Mouse (Mus musculus): ENCODE measurements around the gene Gstp3.

The Gstp3 gene

DNA sequence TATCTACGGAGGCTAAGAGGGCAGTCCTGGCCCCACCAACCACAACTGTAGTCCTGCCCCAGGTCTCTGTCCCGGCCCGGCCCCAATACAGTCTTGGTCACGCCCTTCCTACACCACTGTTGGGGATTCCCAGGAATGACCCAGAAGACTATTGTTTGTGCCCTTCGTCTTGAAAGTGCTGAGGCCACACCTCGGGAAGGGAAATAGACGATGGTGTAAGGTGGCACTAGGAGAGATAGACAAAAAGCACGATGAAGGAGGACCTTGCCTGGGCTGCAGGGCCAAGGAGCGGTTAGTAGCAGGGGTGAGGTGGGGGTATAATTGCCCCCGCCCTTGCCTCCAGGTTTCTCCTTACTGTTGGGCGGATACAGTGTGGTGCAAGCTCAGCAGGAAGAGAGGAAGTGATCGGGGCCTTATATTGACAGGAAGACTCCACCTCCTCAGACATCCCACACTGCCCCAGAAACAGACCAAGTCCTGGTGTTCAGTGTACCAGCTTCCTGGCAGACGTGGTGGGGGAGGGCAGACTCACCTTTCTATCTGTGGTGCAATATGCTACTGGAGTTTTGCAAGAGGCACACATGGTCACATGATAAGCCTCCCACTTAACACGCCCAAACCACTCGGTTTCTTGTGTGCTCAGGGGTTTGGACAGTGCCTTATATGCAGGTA is at the start of gene Gstp3:
TSS of gene Gstp3 (minus strand) at position 501 of the 672 bp plus-strand sequence.
- no peak for DNase-seq

DNA sequence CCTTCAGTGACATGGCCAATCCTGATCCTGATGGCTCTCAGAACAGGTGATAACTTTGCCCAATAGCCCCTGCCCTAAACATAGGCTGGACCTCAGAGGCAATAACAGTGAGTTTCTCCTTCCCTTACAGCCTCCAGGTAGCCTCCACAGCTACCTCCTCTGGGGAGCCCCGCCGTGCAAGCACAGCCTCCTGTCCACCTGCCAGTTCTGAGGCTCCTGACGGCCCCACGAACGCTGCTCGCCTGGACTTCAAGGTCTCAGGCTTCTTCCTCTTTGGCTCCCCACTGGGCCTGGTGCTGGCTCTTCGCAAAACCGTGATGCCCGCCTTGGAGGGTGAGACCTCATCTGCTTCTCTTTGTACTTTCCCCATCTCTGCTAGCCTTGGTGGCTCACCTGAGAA is 49.2 kb upstream of the Gstp3 start:
- no peak for DNase-seq

DNA sequence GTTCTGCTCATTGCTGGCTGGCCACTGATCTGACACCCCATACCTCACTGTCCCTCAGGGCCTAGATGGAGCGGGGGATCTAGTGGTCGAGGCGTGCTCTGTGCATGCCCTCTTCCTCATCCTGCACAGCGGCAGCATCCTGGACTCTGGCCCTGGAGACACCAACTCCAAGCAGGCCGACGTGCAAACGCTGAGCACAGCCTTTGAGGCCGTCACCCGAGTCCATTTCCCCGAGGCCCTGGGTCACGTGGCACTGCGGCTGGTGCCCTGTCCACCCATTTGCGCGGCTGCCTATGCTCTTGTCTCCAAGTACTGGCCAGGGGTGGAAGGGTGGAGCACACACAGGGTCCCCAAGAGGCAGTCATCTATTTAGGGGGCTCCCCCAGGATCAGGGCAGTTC is 47.3 kb upstream of the Gstp3 start:
- no peak for DNase-seq

DNA sequence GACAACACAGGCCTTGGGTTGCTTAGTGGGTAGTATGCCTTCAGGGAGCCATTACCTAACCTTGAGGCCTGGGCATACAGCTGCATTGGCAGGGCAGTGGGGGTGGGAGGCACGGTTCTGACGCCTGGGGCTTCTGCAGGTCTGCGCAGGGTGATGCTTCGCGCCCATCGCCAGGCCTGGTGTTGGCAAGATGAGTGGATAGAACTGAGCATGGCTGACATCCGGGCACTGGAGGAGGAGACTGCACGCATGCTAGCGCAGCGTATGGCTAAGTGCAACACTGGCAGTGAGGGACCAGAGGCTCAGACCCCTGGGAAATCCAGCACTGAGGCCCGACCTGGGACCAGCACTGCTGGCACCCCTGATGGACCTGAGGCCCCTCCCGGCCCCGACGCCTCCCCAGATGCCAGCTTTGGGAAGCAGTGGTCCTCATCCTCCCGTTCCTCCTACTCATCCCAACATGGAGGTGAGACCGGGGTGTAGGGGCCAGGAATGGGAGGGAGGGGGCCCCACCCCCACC is 45.4 kb upstream of the Gstp3 start:
- DNase-seq: peak in 1 of 2 experiments; percentile 18

DNA sequence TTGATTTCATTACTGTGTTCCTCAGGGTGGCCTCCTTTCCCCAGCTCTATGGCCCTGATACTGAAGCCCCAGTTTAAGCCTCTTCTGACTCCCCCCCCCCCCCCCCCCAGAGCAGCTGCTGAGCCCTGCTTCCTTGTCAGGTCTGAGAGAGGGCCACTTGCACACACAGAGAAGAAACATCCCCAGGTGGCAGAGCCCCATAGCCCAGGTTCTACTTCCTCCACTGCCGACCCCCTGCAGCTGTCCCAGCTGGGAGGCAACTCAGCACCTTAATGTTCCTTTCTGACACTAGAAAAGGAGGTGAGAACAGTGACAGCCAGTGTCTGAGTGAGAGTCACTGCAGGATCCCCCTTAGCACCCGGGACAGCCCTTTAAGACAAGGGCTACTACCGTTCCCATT is 44.4 kb upstream of the Gstp3 start:
- no peak for DNase-seq

DNA sequence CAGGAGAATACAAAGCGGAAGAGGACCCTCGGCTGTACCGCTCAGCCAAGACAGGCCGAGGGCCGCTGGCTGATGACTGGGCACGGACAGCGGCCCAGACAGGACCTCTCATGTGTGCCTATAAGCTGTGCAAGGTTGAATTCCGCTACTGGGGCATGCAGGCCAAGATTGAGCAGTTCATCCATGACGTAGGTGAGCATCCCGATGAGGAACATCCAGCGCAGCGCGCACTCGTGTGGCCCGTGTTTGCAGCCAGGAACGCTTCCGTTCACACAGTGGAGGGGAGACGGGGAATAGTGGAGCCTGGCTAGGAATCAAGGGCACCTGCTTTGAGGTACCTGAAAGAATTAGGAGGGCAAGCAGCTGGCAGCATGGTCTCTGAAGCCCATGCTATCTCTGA is 43.9 kb upstream of the Gstp3 start:
- DNase-seq: peak in 1 of 2 experiments; percentile 55

DNA sequence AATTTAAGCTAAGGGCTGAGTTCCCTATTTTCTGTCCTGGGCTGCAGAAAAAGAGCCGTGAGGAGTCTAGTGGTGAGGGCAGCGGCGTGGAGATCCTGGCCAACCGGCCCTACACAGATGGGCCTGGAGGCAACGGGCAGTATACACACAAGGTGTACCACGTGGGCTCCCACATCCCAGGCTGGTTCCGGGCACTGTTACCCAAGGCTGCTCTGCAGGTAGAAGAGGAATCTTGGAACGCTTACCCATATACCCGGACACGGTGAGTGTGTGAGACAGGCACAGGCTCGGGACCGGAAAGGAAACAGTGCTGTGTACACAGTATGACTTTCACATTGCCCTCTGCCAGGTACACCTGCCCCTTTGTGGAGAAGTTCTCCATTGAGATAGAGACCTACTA is 43.3 kb upstream of the Gstp3 start:
- peak; percentile 72 to 74 for DNase-seq

DNA sequence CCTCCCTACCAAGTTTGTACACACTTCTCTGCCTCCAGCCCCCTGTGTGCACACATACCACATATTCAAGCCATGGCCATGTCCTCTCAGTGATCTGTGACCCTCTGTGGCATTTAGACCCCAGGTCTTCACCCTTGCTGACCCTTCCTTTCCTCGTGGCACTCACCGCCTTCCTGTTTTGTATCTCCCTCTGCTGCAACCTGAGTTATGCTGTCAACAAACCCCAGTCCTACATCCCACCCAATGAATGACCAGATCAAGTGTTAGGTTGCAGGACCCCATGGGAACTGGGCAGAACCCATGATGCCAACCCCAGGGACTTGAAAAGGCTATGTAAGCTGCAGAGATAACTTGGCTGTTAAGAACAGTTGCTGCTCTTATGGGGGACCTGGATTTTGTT is 42.7 kb upstream of the Gstp3 start:
- peak in 1 of 2 experiments; percentile 9 for DNase-seq

DNA sequence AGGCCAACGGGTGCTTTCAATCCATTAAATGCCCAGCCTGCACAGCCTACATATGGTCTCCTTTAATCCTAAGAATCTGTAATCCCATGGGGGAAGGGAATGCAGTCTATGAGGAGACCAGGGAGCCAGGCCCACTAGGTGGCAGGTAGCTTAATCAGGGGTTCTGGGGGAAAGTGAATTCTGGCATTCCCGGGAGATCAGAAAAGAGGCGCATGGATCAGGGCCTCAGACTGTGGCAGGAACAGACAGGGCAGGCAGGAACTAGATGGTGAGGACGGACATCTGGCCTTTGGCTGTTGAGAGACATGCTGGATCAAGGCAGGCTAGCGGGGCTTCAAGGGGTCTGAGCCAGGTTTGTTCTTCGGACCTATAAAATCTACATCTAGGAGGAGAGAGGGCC is 42.1 kb upstream of the Gstp3 start:
- DNase-seq: peak; percentile 44 to 56

DNA sequence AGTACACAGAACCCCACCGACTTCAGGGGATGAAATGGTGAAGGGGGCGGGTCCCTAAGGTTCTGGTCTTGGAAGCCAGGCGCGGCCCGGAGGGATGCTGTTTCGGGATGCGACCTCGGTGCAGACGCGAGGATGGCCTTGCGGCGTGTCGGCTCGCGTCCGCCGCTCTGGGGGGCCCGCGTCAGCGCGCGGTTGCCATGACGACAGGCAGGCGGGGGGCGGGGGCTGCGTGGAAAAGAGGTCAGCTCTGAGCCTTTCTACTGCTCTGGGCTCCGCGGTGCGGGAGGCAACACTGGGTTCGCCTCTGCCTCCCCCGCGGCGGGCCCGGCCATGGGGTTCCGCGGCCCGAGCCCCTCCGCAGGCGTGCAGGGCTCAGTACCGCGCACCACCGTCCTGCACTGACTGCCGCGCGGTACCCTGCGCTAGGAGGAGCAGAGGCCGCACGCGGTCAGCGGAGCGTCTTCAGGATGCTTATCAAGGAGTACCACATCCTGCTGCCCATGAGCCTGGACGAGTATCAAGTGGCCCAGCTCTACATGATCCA is 41.4 kb upstream of the Gstp3 start:
- DNase-seq: peak; percentile 78 to 88

DNA sequence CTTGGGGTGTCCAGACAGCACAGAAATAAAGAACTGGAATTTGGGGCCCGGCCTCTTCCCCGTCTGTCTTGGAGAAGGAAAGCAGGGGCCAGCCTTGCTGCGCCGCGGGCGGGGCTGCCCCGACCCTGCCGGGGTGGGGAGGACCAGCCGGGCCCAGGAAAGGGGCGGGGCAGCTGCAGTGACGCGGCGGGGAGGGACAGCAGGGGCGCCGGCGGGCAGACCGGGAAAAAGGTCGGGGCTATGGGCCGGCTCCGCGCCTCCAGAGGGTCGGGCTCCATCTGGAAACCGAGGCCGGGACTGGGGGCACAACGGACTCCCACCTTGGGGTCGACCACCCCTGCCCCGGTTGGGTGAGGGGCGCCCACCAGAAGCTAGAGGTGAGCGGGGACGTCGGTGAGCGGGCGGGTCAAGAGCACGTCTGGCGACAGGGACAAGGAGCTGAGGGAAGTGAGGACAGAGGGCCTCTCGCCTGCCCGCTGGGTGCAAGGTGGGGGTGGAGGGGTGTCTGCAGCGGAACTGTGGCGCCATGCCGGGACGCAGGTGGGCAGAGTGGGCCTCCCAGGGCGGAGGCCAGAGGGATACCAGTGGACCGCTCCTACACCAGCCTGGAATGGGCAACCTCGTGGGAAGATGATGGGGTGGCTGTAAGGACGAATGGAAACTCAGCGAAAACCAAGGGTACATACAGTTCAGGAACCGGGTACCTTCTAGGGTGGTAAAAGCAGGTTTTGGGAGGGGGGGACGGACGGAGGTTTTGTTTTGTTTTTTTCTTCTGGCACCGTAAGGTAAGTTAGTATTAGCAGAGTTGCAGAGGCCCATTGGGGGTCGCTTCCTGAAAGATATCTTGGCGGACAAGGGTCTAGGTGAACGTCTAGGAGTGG is 40.7 kb upstream of the Gstp3 start, which contains the start of gene Pitpnm1:
TSS of gene Pitpnm1 (plus strand) at position 162 of the 881 bp plus-strand sequence.
- peak; percentile 75 to 80 for DNase-seq

DNA sequence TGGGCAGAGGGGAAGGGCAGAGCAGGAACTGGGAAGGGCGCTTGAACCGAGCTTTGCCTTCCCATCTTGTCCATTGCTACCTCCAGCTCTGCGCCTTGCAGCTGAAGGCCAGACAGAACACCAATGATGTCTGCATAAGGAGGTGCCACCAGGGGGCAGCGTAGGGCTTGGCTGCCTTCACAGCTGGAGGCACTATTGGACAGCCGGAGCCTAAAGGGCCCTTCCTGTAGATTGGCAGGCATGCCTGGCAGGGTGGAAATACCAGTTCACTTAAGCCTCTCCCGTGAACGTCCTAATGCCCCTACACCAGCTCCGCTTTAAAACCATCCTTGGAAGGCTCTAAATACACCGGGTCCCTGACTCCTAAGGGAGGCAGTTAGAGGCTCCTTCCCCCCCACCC is 39.7 kb upstream of the Gstp3 start:
- peak; percentile 92 to 95 for DNase-seq

DNA sequence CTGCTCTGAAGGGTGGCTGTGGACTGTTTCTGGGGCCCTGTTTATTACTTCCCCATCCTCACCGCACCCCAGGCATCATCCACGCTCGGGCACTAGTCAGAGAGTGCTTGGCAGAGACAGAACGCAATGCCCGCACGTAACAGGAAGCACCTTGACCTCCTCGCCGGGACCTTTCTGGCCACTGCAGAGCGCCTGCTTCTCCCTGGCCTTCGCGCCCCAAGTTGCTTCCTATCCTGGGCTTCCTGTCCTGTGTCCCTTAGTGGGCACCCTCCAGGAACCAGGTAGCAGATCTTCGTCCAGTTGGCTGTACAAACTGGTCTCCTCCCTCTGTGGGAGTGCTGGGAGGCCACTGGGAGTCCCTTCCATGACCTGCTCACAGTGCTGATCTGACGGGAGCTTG is 39.1 kb upstream of the Gstp3 start:
- DNase-seq: peak in 1 of 2 experiments; percentile 42

DNA sequence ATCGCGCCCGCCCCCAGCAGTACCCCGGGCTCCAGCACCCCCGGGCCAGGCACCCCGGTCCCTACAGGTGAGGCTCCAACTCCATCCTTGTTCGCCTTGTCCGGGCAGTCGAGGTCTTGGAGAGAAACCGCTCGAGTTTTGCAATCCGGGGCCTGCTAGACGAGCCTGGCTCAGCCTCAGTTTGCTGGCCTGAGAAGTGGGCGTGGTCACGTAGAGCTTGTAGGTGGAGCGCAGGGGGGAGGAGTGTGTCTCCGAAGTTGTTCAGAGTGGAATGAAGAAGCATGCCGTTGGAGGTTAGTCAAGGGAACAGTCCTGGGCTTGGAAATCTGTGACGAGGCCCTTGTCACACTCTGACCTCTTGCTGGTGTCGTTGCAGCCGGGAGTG is 38.1 kb upstream of the Gstp3 start:
- DNase-seq: peak in 1 of 2 experiments; percentile 79

DNA sequence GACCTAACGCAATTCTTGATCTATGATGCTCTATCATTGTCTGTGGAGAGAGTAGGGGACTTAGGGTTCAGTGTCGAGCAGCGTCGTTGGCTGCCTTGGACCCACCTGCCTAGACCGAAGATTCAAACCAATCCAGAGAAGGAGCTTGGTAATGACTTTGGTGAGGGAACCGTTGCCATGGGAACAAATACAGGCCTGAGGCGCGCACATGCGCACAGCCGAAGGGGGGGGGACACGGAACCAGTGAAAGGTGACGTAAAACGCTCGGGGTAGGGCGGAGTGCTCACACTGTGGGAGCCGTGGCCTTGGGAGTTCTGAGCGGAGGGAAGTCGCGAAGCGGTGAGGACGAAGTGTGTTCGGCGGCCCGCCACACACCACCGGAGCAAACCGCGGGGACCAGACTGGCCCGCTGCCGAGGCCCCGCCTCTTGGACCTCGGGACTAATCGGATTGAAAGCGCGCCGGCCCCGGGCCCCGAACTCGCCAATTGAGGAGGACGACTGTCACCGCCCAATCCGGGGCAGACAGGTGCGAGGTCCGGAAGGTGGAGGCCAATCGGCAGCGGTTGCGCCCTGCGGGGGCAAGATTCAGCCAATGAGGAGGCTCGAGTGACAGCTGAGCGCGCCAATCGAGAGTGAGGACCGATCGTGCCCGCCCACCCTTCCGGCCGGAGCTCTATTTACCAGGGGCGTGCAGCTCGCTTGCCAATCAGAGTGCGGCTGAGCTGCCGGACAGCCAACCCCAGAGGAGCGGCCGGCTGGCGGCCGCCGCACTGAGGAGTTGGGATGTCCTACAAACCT is 37.5 kb upstream of the Gstp3 start, which contains the start of gene Cdk2ap2:
TSS of gene Cdk2ap2 (plus strand) at position 541 of the 799 bp plus-strand sequence.
- peak; percentile 99 to 100 for DNase-seq

DNA sequence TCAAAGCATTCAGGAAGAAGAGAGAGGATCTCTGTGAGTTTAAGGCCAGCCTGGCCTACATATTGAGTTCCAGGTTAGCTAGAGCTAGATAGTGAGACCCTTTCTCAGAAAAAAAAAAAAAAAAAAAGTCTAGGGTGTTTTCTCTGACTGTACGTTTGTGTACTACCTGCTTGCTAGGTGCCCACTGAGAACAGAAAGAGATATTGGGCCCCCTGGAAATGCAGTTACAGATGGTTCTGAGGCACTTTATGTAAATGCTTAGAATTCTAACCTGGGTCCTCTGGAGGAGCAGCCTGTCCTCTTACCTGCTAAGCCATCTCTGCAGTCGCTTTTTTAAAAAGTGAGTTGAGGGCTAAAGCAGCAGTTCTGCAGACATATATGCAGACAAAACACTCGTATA is 36.4 kb upstream of the Gstp3 start:
- no peak for DNase-seq

DNA sequence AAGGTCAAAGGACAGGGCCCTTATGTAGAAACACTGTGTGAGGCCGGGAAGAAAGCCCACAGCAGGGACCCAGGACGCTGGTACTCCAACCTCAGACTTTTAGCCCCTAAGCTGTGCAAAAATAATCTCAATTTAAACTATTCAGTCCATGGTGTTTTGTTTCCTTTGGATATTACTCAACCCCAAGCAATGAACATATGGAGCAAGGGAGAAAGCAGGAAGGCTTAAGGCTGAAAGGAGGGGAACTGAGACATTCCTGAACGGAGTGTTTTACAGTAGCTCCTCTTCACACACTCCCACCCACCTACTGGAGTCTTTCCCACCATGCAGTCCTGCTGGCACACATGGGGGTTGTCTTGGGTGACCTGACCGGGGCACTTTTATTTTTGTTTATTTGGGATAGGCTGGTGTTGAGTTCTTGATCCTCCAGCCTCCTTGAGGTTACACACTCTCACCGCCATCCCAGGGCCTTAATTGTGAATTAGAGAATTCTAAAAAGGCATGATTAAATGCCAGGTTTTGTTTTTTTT is 35.5 kb upstream of the Gstp3 start:
- no peak for DNase-seq

DNA sequence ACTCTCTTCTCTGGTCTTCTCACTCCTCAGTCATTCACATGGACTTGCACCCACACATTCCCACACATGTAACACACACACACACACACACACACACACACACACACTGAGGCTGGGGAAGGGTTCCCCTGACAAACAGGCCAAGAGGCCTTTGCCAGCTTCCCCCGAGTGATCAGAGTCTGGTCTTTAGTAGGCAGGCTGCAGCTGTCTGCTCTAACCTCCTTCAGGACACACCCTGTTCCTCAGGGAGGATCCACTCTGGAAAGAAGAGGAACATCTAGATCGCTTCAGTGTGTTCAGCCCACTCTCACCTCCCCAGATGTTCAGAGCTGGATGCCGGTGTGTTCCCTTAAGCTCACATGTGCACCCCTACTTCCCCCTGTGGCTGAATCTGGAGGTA is 35.0 kb upstream of the Gstp3 start:
- no peak for DNase-seq

DNA sequence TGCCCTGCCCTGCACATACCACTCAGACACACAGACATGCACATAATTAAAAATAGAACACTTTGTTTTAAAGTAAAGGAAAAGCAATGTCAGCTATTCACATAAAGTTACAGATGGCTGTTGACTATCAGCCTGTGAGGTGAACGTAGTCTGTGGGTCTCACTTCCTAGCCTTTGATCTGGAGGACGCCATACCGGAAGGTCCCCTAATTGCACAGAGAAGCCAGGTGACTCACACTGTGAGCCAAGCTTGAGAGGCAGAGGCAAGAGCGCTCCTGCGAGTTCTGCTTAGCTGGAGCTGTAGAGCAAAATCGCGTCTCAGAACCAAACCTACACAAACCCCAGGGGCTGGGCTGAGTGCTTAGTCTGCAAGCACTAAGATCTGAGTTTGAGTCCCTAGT is 34.4 kb upstream of the Gstp3 start:
- DNase-seq: no peak

DNA sequence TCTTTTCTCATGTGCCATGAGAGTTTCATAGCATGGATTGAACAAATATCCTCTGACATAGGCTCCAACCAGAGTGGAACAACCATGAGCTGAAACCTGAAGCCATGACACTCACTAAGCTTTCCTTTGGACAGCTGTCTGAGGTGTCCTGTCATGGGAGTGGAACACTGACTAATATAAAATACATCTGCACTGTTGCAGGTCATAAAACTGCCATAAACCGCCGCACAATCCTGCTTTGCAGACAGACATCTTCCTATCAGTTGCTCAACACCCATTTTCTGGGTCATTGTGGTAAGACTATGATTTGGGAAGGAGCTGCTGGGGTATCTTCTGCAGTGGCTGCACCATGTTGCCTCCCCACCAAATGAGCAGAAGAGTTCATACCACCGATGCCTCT is 33.4 kb upstream of the Gstp3 start:
- no peak for DNase-seq

DNA sequence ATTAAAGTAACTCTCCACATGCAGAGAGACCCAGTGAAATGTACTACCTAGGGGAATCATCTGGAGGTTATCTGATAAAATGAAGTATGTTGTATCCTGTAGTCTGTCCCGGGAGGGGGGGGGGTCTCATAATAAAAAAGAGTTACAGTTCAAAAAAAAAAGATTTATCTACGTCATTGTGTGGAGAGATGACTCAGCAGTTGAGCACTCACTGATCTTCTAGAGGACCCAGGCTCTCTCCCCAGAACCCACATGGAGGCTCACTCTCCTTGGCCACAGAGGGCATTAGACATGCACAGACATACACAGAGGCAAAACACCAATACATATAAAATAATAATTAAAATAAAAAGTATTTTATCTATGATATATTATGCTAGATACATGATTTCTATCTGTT is 32.0 kb upstream of the Gstp3 start:
- no peak for DNase-seq

DNA sequence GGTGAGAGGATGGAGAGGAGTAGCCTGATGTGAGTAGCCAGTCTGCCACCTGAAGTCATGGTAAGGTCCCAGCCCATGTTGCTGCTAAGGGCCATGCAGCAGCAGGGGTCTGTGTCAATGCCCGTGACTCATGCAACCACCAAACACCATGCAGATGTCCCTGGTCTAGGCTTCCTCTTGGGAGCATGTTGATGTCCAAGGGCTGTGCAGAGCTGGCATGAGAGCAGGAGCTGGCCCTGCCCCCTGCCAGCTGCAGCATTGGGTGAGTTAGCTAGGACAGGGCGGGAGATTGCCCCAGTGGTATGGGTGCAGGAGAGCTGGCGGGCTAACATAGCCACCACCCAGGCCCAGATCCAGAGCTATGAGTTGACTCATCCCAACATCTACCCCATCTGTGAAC is 31.1 kb upstream of the Gstp3 start:
- no peak for DNase-seq
